Comparison of ENCODE assay signal across 12 mouse cellular contexts in genomic region chr10:39328661-39329060, GRCm38 (mm10).
"Had no signal": no experiment of that assay in that cellular context is flagged by ENCODE, and none has a peak within 500 bp of the region (broad histone marks: within the 10 kb centered on the region; RNA-seq: fewer than 3 reads in every experiment).

No protein-coding gene starts in this region.

- DNase-seq: retina, postnatal 1 day; right cerebral cortex, adult 18-20 months; right cerebral cortex, postnatal 14 days; right cerebral cortex, postnatal 25 days; right cerebral cortex, postnatal 4 days; spleen, adult 18-20 months; thymus, adult 18-20 months; thymus, adult 2 months; thymus, postnatal 14 days; thymus, postnatal 25 days; thymus, postnatal 36 days; thymus, postnatal 4 days had no signal
